Mouse (Mus musculus): ENCODE data around the gene Hdac4.

Gene Hdac4

GRCm38 (mm10) chr1:92058731-92059425, 136.6 kb downstream of the Hdac4 start:
- DNase-seq: no peak

GRCm38 (mm10) chr1:92057068-92057467, 138.4 kb downstream of the Hdac4 start:
- DNase-seq: no peak

GRCm38 (mm10) chr1:92055149-92055548, 140.3 kb downstream of the Hdac4 start:
- DNase-seq: peak; percentile 57

GRCm38 (mm10) chr1:92052190-92052589, 143.3 kb downstream of the Hdac4 start:
- DNase-seq: peak; percentile 72

- DNase-seq: peak; percentile 81
Observed at GRCm38 (mm10) chr1:92051489-92052062, 143.9 kb downstream of the Hdac4 start.

GRCm38 (mm10) chr1:92050992-92051391, 144.5 kb downstream of the Hdac4 start:
- no peak for DNase-seq

GRCm38 (mm10) chr1:92050566-92050965, 144.9 kb downstream of the Hdac4 start:
- no peak for DNase-seq

GRCm38 (mm10) chr1:92048415-92049354, 146.8 kb downstream of the Hdac4 start:
- DNase-seq: peak; percentile 52

- DNase-seq: no peak
Observed at GRCm38 (mm10) chr1:92045671-92046070, 149.8 kb downstream of the Hdac4 start.

- DNase-seq: no peak
Observed at GRCm38 (mm10) chr1:92044868-92045267, 150.6 kb downstream of the Hdac4 start.

GRCm38 (mm10) chr1:92043989-92044388, 151.5 kb downstream of the Hdac4 start:
- DNase-seq: no peak

- DNase-seq: no peak
Observed at GRCm38 (mm10) chr1:92042126-92042525, 153.4 kb downstream of the Hdac4 start.

- no peak for DNase-seq
Observed at GRCm38 (mm10) chr1:92041290-92041689, 154.2 kb downstream of the Hdac4 start.

- DNase-seq: no peak
Observed at GRCm38 (mm10) chr1:92038714-92039113, 156.8 kb downstream of the Hdac4 start.

GRCm38 (mm10) chr1:92037039-92037438, 158.5 kb downstream of the Hdac4 start:
- DNase-seq: no peak

GRCm38 (mm10) chr1:92035770-92036169, 159.7 kb downstream of the Hdac4 start:
- DNase-seq: no peak

GRCm38 (mm10) chr1:92034247-92034646, 161.3 kb downstream of the Hdac4 start:
- DNase-seq: peak; percentile 38

GRCm38 (mm10) chr1:92033463-92033862, 162.0 kb downstream of the Hdac4 start:
- no peak for DNase-seq

- DNase-seq: peak; percentile 84
Observed at GRCm38 (mm10) chr1:92030541-92030940, 165.0 kb downstream of the Hdac4 start.

- DNase-seq: no peak
Observed at GRCm38 (mm10) chr1:92028158-92028557, 167.3 kb downstream of the Hdac4 start.

- DNase-seq: no peak
Observed at GRCm38 (mm10) chr1:92026351-92026750, 169.1 kb downstream of the Hdac4 start.

- no peak for DNase-seq
Observed at GRCm38 (mm10) chr1:92023906-92024305, 171.6 kb downstream of the Hdac4 start.

GRCm38 (mm10) chr1:92022009-92022408, 173.5 kb downstream of the Hdac4 start:
- no peak for DNase-seq

Measured in lung, postnatal 36 days (tissue).